Mouse (Mus musculus) embryonic fibroblast, embryonic 13.5 days (primary cell): ENCODE measurements around the gene Hspa1a.

Experiments
- CTCF ChIP-seq: IDR thresholded peaks from 2 replicates; pipeline ENCODE4 v1.5.1; 2011; ENCODE audit warnings: mild to moderate bottlenecking, control low read depth, low read length, moderate library complexity, borderline replicate concordance; ENCODE audit not compliant: insufficient read depth
- POLR2A ChIP-seq: IDR thresholded peaks from 2 replicates; pipeline ENCODE4 v1.6.1; 2011; ENCODE audit warnings: low read depth, mild to moderate bottlenecking, control low read depth, low read length, moderate library complexity

- TF ChIP-seq POLR2A (no peak), CTCF (no peak)
Measured at GRCm38 (mm10) chr17:34955884-34956283, 16.1 kb downstream of the Hspa1a start.
